Mouse (Mus musculus): ENCODE measurements around the gene Prss50. TPM values are rescaled to one million over a fixed set of nuclear protein-coding genes. Genes with fewer than 3 reads are reported as not detected.

Prss50 gene
- polyA plus RNA-seq, 1 experiment: not detected

GRCm38 (mm10) chr9:110855903-110856302 lies 1.9 kb upstream of the Prss50 start:
- Histone ChIP-seq H3K4me3 (ENCODE audit: insufficient read depth, low read depth, low read length) (no peak overlapping the region), H3K27ac (replicated peaks; ENCODE audit: low read depth, low read length) (no peak overlapping the region), H3K4me1 (ENCODE audit: control insufficient read depth, insufficient read depth, insufficient read length, low read length) (no peaks in the 10 kb centered on the region; the same call in 1 of the 2 replicates)

- H3K27ac ChIP-seq (replicated peaks; ENCODE audit: low read depth, low read length): no peak overlapping the region
- H3K4me1 ChIP-seq (ENCODE audit: control insufficient read depth, insufficient read depth, insufficient read length, low read length): no peaks in the 10 kb centered on the region; the same call in 1 of the 2 replicates
- no peak overlapping the region for H3K4me3 ChIP-seq (ENCODE audit: insufficient read depth, low read depth, low read length)
Observed at GRCm38 (mm10) chr9:110856920-110857319, 847 bp upstream of the Prss50 start.

- Histone ChIP-seq H3K4me3 (ENCODE audit: insufficient read depth, low read depth, low read length) (no peak overlapping the region), H3K27ac (replicated peaks; ENCODE audit: low read depth, low read length) (no peak overlapping the region), H3K4me1 (ENCODE audit: control insufficient read depth, insufficient read depth, insufficient read length, low read length) (no peaks in the 10 kb centered on the region; the same call in 1 of the 2 replicates)
Observed at GRCm38 (mm10) chr9:110858523-110858922, 756 bp downstream of the Prss50 start.

DNA sequence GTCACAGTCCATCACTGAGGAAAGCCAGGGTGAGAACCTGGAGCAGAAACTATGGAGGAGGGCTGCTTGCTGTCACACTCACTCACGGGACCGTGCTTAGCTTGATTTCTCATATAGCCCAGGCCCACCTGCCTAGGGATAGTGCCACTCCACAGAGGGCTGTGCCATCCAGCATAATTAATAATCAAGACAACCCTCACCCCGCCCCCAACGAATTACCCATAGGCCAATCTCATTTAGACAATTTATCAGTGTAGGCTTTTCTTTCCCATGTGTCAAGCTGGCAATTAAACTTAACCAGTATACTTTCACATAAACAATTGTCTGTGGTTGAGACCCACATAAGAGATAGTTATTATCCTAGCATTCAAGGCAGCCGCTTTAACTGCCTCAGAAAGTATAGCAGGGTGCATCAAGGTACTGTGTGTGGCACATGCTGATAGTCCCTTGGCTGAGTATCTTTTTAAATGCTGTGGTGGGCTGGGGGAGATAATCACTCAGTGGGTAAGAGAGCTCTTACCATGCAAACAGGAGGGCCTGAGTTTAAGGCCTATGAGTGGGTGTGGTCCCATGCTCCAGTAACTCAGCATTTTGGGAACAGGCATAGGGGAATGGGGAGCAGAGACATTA lies 1.3 kb downstream of the Prss50 start:
- Histone ChIP-seq H3K27ac (replicated peaks; ENCODE audit: low read depth, low read length) (no peak overlapping the region), H3K4me3 (ENCODE audit: insufficient read depth, low read depth, low read length) (no peak overlapping the region), H3K4me1 (ENCODE audit: control insufficient read depth, insufficient read depth, insufficient read length, low read length) (no peaks in the 10 kb centered on the region; the same call in 1 of the 2 replicates)

GRCm38 (mm10) chr9:110871030-110871429 lies 13.3 kb downstream of the Prss50 start:
- peaks cover 3% of the 10 kb centered on the region; the same call in 1 of the 2 replicates for H3K4me1 ChIP-seq (ENCODE audit: control insufficient read depth, insufficient read depth, insufficient read length, low read length)
- H3K27ac ChIP-seq (replicated peaks; ENCODE audit: low read depth, low read length): no peak overlapping the region
- H3K4me3 ChIP-seq (ENCODE audit: insufficient read depth, low read depth, low read length): no peak overlapping the region

DNA sequence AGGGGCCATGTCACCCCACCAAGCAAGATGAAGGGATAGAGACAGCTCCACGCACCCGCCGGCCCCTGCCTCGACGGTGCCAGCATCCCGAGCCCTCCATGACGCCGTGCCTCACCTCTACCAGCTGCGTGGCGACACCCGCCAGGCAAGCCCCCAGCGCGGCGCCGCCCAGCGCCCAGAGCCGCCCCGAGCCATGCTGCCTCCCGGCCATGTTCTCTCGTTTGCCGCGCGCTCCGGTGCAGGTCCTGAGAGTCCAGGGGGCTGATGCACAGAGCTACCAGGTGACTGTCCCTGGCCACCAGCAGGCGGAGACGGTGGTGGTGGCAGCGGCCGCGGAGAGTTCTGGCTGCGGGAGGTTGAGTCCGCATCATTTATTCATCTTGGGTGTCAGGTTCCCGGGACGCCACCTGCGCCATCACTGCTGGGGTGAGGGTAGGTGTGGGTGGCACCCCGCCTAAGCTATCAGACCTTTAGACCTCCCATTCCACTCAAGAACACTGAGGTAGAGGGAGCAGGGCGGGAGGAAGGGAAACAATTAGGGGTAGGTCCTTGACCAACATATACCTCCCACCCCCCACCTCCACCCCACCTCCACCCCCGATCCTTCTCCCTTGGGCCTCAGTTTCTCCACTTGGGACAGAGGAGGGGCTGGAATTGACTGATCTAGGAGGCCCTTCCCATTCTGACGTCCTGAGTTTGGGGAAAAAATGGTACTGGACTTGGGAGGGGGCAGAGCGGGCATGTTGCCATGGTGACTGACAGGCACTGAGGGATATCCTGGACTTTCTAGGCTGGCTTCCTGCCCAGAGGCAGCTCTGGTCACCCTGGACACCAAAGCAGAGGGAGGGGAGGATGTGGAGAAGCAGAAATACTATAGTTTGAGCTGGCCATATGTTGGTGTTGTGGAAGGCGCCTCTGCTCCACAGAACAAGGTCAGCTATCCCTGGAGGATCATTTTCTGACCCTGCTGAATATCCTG lies 16.2 kb downstream of the Prss50 start:
- H3K4me3 ChIP-seq (ENCODE audit: insufficient read depth, low read depth, low read length): no peak overlapping the region
- no peak overlapping the region for H3K27ac ChIP-seq (replicated peaks; ENCODE audit: low read depth, low read length)
- peaks cover 18% of the 10 kb centered on the region for H3K4me1 ChIP-seq (ENCODE audit: control insufficient read depth, insufficient read depth, insufficient read length, low read length)

GRCm38 (mm10) chr9:110874660-110875191 lies 17.0 kb downstream of the Prss50 start:
- H3K4me3 ChIP-seq (ENCODE audit: insufficient read depth, low read depth, low read length): no peak overlapping the region
- peaks cover 21% of the 10 kb centered on the region for H3K4me1 ChIP-seq (ENCODE audit: control insufficient read depth, insufficient read depth, insufficient read length, low read length)
- no peak overlapping the region for H3K27ac ChIP-seq (replicated peaks; ENCODE audit: low read depth, low read length)

DNA sequence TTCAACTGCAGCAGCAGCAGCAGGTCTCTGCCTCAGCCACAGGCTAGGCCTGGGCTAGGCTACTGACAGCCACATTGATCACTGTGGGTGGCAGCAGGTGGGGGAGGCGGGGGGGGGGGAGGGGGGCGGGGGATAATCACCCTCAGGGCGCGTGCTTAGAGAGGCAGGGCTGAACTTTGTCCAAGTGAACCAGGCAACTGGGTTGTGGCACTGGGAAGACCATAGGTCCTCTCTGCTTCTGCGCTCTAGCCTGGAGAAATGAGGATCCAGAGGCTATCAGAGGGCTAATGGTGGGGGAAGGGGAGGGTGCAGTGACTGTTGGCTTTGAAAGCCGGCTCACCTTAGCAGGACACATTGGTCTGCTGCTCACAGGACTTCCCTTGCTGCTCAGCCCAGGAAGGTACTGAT lies 17.5 kb downstream of the Prss50 start:
- Histone ChIP-seq H3K4me1 (ENCODE audit: control insufficient read depth, insufficient read depth, insufficient read length, low read length) (peaks cover 21% of the 10 kb centered on the region), H3K27ac (replicated peaks; ENCODE audit: low read depth, low read length) (no peak overlapping the region), H3K4me3 (ENCODE audit: insufficient read depth, low read depth, low read length) (no peak overlapping the region)

- Histone ChIP-seq H3K4me3 (ENCODE audit: insufficient read depth, low read depth, low read length) (no peak overlapping the region), H3K27ac (replicated peaks; ENCODE audit: low read depth, low read length) (peak overlapping the region; percentile 17; the same call in 1 of the 2 replicates), H3K4me1 (ENCODE audit: control insufficient read depth, insufficient read depth, insufficient read length, low read length) (peaks cover 21% of the 10 kb centered on the region)
Observed at GRCm38 (mm10) chr9:110877353-110877752, 19.6 kb downstream of the Prss50 start.

GRCm38 (mm10) chr9:110877888-110878287 lies 20.1 kb downstream of the Prss50 start:
- Histone ChIP-seq H3K4me3 (ENCODE audit: insufficient read depth, low read depth, low read length) (no peak overlapping the region), H3K4me1 (ENCODE audit: control insufficient read depth, insufficient read depth, insufficient read length, low read length) (peaks cover 21% of the 10 kb centered on the region), H3K27ac (replicated peaks; ENCODE audit: low read depth, low read length) (peak overlapping the region; percentile 17; the same call in 1 of the 2 replicates)

DNA sequence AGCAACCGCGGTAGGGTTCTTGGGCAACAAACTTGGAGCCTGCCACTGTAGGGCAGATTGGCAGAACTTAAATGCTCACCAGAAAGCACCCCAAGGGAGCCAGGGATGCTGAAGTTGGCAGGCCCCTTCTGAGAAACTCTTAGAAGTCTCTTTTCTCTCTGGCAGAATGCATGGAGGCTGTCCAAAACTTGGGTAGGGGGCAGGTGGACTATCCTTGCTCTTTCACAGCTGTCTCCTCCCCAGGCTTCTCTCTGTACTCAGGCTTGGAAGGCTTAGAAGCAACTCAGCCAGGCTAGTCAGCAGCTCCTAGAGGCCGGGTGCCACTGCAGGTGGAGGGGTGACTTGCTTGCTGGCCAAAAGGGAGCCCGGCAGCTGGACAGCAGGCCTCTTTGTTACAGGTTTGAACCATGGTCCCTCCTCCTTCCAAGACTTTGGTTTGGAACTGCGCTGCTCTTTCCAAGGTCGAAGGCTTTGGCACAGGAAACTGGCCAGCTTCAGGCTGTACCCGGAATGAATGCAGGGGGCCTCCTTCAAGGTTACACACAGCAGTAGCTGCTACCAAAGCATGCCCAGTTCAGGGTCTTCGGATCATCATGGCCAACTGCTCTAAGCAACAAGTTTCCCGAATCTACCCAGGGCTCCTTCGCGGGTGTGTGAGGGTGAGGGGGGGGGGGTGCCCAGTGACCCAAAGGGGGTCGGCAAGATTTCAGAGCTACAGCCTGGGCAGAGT lies 21.6 kb downstream of the Prss50 start, which contains the start of gene Als2cl:
Als2cl (plus strand) TSS at position 680 of the 730 bp plus-strand sequence.
- H3K27ac ChIP-seq (replicated peaks; ENCODE audit: low read depth, low read length): peak within 1 kb of the TSS; percentile 92

GRCm38 (mm10) chr9:110879998-110880561 lies 22.3 kb downstream of the Prss50 start, which contains the start of gene Tmie:
Gene Tmie (minus strand): TSS chr9:110880113.
- peaks cover 21% of the 10 kb centered on the region for H3K4me1 ChIP-seq (ENCODE audit: control insufficient read depth, insufficient read depth, insufficient read length, low read length)
- H3K4me3 ChIP-seq (ENCODE audit: insufficient read depth, low read depth, low read length): peak within 1 kb of the TSS; percentile 74
- H3K27ac ChIP-seq (replicated peaks; ENCODE audit: low read depth, low read length): peak within 1 kb of the TSS; percentile 92

More for the DNA sequence above, 21.6 kb downstream of the Prss50 start, which contains the start of gene Als2cl:
- peaks cover 21% of the 10 kb centered on the region for H3K4me1 ChIP-seq (ENCODE audit: control insufficient read depth, insufficient read depth, insufficient read length, low read length)
- peak within 1 kb of the TSS; percentile 74 for H3K4me3 ChIP-seq (ENCODE audit: insufficient read depth, low read depth, low read length)

GRCm38 (mm10) chr9:110880772-110881171 lies 23.0 kb downstream of the Prss50 start:
- peak overlapping the region; percentile 92 for H3K27ac ChIP-seq (replicated peaks; ENCODE audit: low read depth, low read length)

DNA sequence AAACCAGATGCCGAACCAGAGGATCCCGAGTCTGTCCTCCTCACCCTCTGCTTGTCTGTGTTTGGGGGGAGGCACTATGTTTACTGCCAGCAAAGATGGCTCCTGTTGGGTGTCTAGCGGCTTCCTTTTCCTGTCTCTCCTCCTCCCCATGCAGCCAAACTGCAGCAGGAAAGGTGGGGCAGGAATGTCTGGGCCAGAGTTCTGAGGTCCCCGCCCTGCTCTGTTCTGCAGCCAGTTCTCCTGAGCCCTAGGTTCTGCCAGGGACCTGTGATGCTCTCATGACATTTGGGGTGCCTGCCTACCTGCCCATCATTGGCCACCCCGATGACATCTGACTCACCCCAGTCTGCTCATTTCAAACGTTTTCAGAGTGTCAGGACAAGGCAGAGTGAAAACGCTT lies 24.2 kb downstream of the Prss50 start:
- peak overlapping the region; percentile 92 for H3K27ac ChIP-seq (replicated peaks; ENCODE audit: low read depth, low read length)
- H3K4me3 ChIP-seq (ENCODE audit: insufficient read depth, low read depth, low read length): peak overlapping the region; percentile 74
- H3K4me1 ChIP-seq (ENCODE audit: control insufficient read depth, insufficient read depth, insufficient read length, low read length): peaks cover 17% of the 10 kb centered on the region

More at GRCm38 (mm10) chr9:110880772-110881171, 23.0 kb downstream of the Prss50 start:
- peaks cover 18% of the 10 kb centered on the region for H3K4me1 ChIP-seq (ENCODE audit: control insufficient read depth, insufficient read depth, insufficient read length, low read length)
- peak overlapping the region; percentile 74 for H3K4me3 ChIP-seq (ENCODE audit: insufficient read depth, low read depth, low read length)

Data from brown adipose tissue, adult 24 weeks (tissue).